17 mouse cellular contexts compared by ENCODE assay signal in genomic region chr4:128445514-128446260, GRCm38 (mm10).
DNase-seq lines count a peak whose midpoint lies in the region; ATAC-seq lines count a peak whose summit lies in the region.
"Had no signal": no experiment of that assay in that cellular context is flagged by ENCODE, and none has a peak within 500 bp of the region (broad histone marks: within the 10 kb centered on the region; RNA-seq: fewer than 3 reads in every experiment).

No protein-coding gene starts in this region.

- H3K4me3 ChIP-seq in hindbrain, embryonic 13.5 days: no peak overlapping the region
- no peak overlapping the region for H3K4me3 ChIP-seq in hindbrain, embryonic 11.5 days (ENCODE audit: low read depth, low read length)
- H3K4me3 ChIP-seq in forebrain, embryonic 16.5 days (replicated peaks; ENCODE audit: low read length): no peak overlapping the region
- no peak overlapping the region for H3K4me3 ChIP-seq in midbrain, embryonic 15.5 days
- H3K4me3 ChIP-seq: erythroblast, embryonic 14.5 days; heart, adult 2 months; intestine, embryonic 15.5 days; kidney, embryonic 15.5 days; liver, embryonic 15.5 days; neural tube, embryonic 12.5 days had no signal

- H3K4me2 ChIP-seq in hindbrain, embryonic 13.5 days: no peak overlapping the region
- H3K4me2 ChIP-seq in hindbrain, embryonic 11.5 days (replicated peaks; ENCODE audit: low read depth, low read length): no peak overlapping the region
- H3K4me2 ChIP-seq in forebrain, embryonic 16.5 days (ENCODE audit: low read length): no peak overlapping the region
- no peak overlapping the region for H3K4me2 ChIP-seq in midbrain, embryonic 15.5 days
- H3K4me2 ChIP-seq: intestine, embryonic 15.5 days; kidney, embryonic 15.5 days; liver, embryonic 15.5 days; neural tube, embryonic 12.5 days had no signal

- H3K9ac ChIP-seq in hindbrain, embryonic 13.5 days: 0 out of 2 replicates have a peak overlapping the region, but pooled peaks have one; percentile 19
- H3K9ac ChIP-seq in hindbrain, embryonic 11.5 days (ENCODE audit: low read depth, low read length): no peak overlapping the region
- H3K9ac ChIP-seq in forebrain, embryonic 16.5 days (replicated peaks; ENCODE audit: low read depth, low read length): no peak overlapping the region
- H3K9ac ChIP-seq in midbrain, embryonic 15.5 days: no peak overlapping the region
- H3K9ac ChIP-seq: intestine, embryonic 15.5 days; kidney, embryonic 15.5 days; liver, embryonic 15.5 days; neural tube, embryonic 12.5 days had no signal

- H3K9me3 ChIP-seq in hindbrain, embryonic 13.5 days: no peaks in the 10 kb centered on the region
- no peaks in the 10 kb centered on the region for H3K9me3 ChIP-seq in hindbrain, embryonic 11.5 days (ENCODE audit: control insufficient read depth, low read length)
- no peaks in the 10 kb centered on the region for H3K9me3 ChIP-seq in forebrain, embryonic 16.5 days (ENCODE audit: control insufficient read depth, low read length)
- H3K9me3 ChIP-seq in midbrain, embryonic 15.5 days: no peaks in the 10 kb centered on the region
- H3K9me3 ChIP-seq: intestine, embryonic 15.5 days; kidney, embryonic 15.5 days; liver, embryonic 15.5 days; neural tube, embryonic 12.5 days had no signal

- no peak for DNase-seq in hindbrain, embryonic 11.5 days (ENCODE audit: low spot score)
- DNase-seq in lung, postnatal 36 days: peak; percentile 19
- DNase-seq in lung, postnatal 10 days: no peak
- DNase-seq: cerebellum, adult 9-10 months; gastrocnemius, postnatal 25 days; heart, adult 2 months; kidney, postnatal 4 days; thymus, postnatal 36 days had no signal

- WGBS in hindbrain, embryonic 13.5 days: 41% methylated on average over 15 of the region's 15 CpGs
- WGBS in hindbrain, embryonic 11.5 days: 72% methylated on average over 15 of the region's 15 CpGs
- WGBS in forebrain, embryonic 16.5 days: 43% methylated on average over 15 of the region's 15 CpGs
- 31% methylated on average over 15 of the region's 15 CpGs for WGBS in midbrain, embryonic 15.5 days

- peaks cover 54% of the 10 kb centered on the region for H3K4me1 ChIP-seq in hindbrain, embryonic 13.5 days (replicated peaks)
- H3K4me1 ChIP-seq in hindbrain, embryonic 11.5 days (replicated peaks; ENCODE audit: control insufficient read depth, insufficient read depth, low read length): peaks cover 1% of the 10 kb centered on the region; the same call in 1 of the 2 replicates
- peaks cover 36% of the 10 kb centered on the region for H3K4me1 ChIP-seq in forebrain, embryonic 16.5 days (replicated peaks; ENCODE audit: control insufficient read depth, insufficient read depth, low read length)
- H3K4me1 ChIP-seq in midbrain, embryonic 15.5 days: peaks cover 20% of the 10 kb centered on the region
- H3K4me1 ChIP-seq: kidney, embryonic 15.5 days; liver, embryonic 15.5 days had no signal

- peak overlapping the region; percentile 48; the same call in 1 of the 2 replicates for H3K27ac ChIP-seq in hindbrain, embryonic 13.5 days
- H3K27ac ChIP-seq in hindbrain, embryonic 11.5 days (ENCODE audit: low read depth, low read length): no peak overlapping the region
- H3K27ac ChIP-seq in forebrain, embryonic 16.5 days (ENCODE audit: low read length): peak overlapping the region; percentile 23; the same call in 1 of the 2 replicates
- H3K27ac ChIP-seq in midbrain, embryonic 15.5 days: peak overlapping the region; percentile 27; the same call in 1 of the 2 replicates
- H3K27ac ChIP-seq: heart, adult 2 months; intestine, embryonic 15.5 days; kidney, embryonic 15.5 days; liver, embryonic 15.5 days; neural tube, embryonic 12.5 days had no signal

- no peak for ATAC-seq in hindbrain, embryonic 13.5 days (ENCODE audit: low FRiP score)
- ATAC-seq in hindbrain, embryonic 11.5 days (ENCODE audit: low FRiP score): no peak
- no peak; the same call in 1 of the 2 replicates for ATAC-seq in forebrain, embryonic 16.5 days
- no peak for ATAC-seq in midbrain, embryonic 15.5 days (replicated peaks)
- no peak for ATAC-seq in frontal cortex, adult (ENCODE audit: low TSS enrichment)
- ATAC-seq: intestine, embryonic 15.5 days had no signal

- H3K36me3 ChIP-seq in hindbrain, embryonic 13.5 days: peaks cover 11% of the 10 kb centered on the region
- no peaks in the 10 kb centered on the region for H3K36me3 ChIP-seq in hindbrain, embryonic 11.5 days (ENCODE audit: control insufficient read depth, insufficient read depth, low read length)
- H3K36me3 ChIP-seq in forebrain, embryonic 16.5 days (ENCODE audit: control insufficient read depth, insufficient read depth): no peaks in the 10 kb centered on the region
- H3K36me3 ChIP-seq in midbrain, embryonic 15.5 days (replicated peaks): no peaks in the 10 kb centered on the region
- H3K36me3 ChIP-seq: intestine, embryonic 15.5 days; kidney, embryonic 15.5 days; liver, embryonic 15.5 days; neural tube, embryonic 12.5 days had no signal

- no peaks in the 10 kb centered on the region for H3K27me3 ChIP-seq in hindbrain, embryonic 13.5 days
- no peaks in the 10 kb centered on the region for H3K27me3 ChIP-seq in hindbrain, embryonic 11.5 days (ENCODE audit: control insufficient read depth, insufficient read depth, low read length)
- no peaks in the 10 kb centered on the region for H3K27me3 ChIP-seq in forebrain, embryonic 16.5 days (replicated peaks; ENCODE audit: control insufficient read depth, insufficient read depth, low read length)
- no peaks in the 10 kb centered on the region for H3K27me3 ChIP-seq in midbrain, embryonic 15.5 days (replicated peaks)
- H3K27me3 ChIP-seq: intestine, embryonic 15.5 days; kidney, embryonic 15.5 days; liver, embryonic 15.5 days; neural tube, embryonic 12.5 days had no signal
